Mouse (Mus musculus) liver, embryonic 14.5 days (tissue): ENCODE measurements at regions not wholly inside any gene's neighbourhood (a gene's known extent, or its start where the extent isn't known, plus 50 kb on each side); places are given as distances from the start of the nearest gene placed in this dataset.

Experiments used
- ATAC-seq: fragments of 200-750 bp; cut with Nextera tagmentation; 2 replicates; pipeline ENCODE4 v1.8.0; 2017; ENCODE audit warnings: moderate number of reproducible peaks, mild to moderate bottlenecking, moderate library complexity; ENCODE audit not compliant: insufficient read depth
- DNase-seq, 3 experiments: peaks; one replicate each; pipeline ENCODE4 v3.0.0-alpha.2; 2012 to 2013; ENCODE audit warnings: low read depth in 3 of 3, low spot score in 3 of 3
- H3K27ac ChIP-seq: fragments of 300-500 bp; sonication (generic); 2 replicates; pipeline ENCODE4 v1.5.1; 2014; ENCODE audit warnings: moderate library complexity, mild to moderate bottlenecking, control low read depth, inconsistent platforms
- H3K27me3 ChIP-seq: fragments of 300-500 bp; sonication (generic); 2 replicates; pipeline ENCODE4 v1.6.1; 2014; ENCODE audit warnings: mild to moderate bottlenecking, low read length, moderate library complexity; ENCODE audit not compliant: control insufficient read depth, insufficient read depth
- H3K36me3 ChIP-seq: fragments of 300-500 bp; sonication (generic); replicated peaks from 2 replicates; pipeline ENCODE4 v1.6.1; 2014; ENCODE audit warnings: low read depth; ENCODE audit not compliant: control insufficient read depth, insufficient read depth
- H3K4me1 ChIP-seq, 2 experiments: fragments of 200-500 bp in 1 of 2; fragments of 300-500 bp in 1 of 2; sonication (generic) in 1 of 2; replicated peaks; 2 replicates each; pipeline ENCODE4 v1.6.1; 2012 to 2014; ENCODE audit warnings: antibody characterized with exemption in 1 of 2, inconsistent platforms in 1 of 2, low read length in 1 of 2; ENCODE audit not compliant: control insufficient read depth in 2 of 2, insufficient read depth in 2 of 2
- H3K4me2 ChIP-seq: fragments of 300-500 bp; sonication (generic); 2 replicates; pipeline ENCODE4 v1.6.1; 2014; ENCODE audit warnings: low read depth, mild to moderate bottlenecking, control low read depth, moderate library complexity
- H3K4me3 ChIP-seq, 2 experiments: fragments of 200-500 bp in 1 of 2; fragments of 300-500 bp in 1 of 2; sonication (generic) in 1 of 2; 2 replicates each; pipeline ENCODE4 v1.5.1; 2012 to 2014; ENCODE audit warnings: low read depth in 2 of 2, low read length in 2 of 2, mild to moderate bottlenecking in 2 of 2, control low read depth in 1 of 2, inconsistent platforms in 1 of 2, moderate library complexity in 1 of 2; ENCODE audit not compliant: insufficient read depth in 1 of 2
- H3K9ac ChIP-seq: fragments of 300-500 bp; sonication (generic); replicated peaks from 2 replicates; pipeline ENCODE4 v1.6.1; 2014; ENCODE audit warnings: mild to moderate bottlenecking, control low read depth, moderate library complexity
- H3K9me3 ChIP-seq: fragments of 300-500 bp; sonication (generic); 2 replicates; pipeline ENCODE4 v1.6.1; 2016; ENCODE audit warnings: low read length, mixed read lengths; ENCODE audit not compliant: control insufficient read depth
- CTCF ChIP-seq: IDR thresholded peaks from 2 replicates; pipeline ENCODE4 v1.5.1; 2016; ENCODE audit warnings: antibody characterized with exemption, low read depth, control low read depth
- EP300 ChIP-seq: IDR thresholded peaks from 2 replicates; pipeline ENCODE4 v1.6.1; 2016; ENCODE audit warnings: antibody characterized with exemption, low read depth
- WGBS: fragments of 180-500 bp; shearing (Covaris S2); extraction: QIAGEN DNeasy Blood & Tissue Kit; methylation state at CpG from one replicate; pipeline ENCODE4 v1.1.7; 2014; ENCODE audit not compliant: insufficient replicate concordance; 5-methylcytosine and 5-hydroxymethylcytosine counted together

- no peaks in the 10 kb centered on the region for H3K36me3 ChIP-seq
- no peak for DNase-seq
- no peaks in the 10 kb centered on the region for H3K9me3 ChIP-seq
- H3K4me3 ChIP-seq, result no peak overlapping the region
- no peak for ATAC-seq
- no peak overlapping the region for H3K27ac ChIP-seq
- no peaks in the 10 kb centered on the region for H3K4me1 ChIP-seq
- H3K27me3 ChIP-seq, result no peaks in the 10 kb centered on the region
- no peak for TF ChIP-seq CTCF
- TF ChIP-seq EP300, result no peak
- H3K9ac ChIP-seq, result no peak overlapping the region
- H3K4me2 ChIP-seq, result no peak overlapping the region
- WGBS, result 73% methylated on average over 3 of the region's 3 CpGs
Measured at GRCm38 (mm10) chr13:63968623-63969022, 120.4 kb downstream of the Hsd17b3 start.

- Histone ChIP-seq H3K4me2 (no peak overlapping the region), H3K4me1 (no peaks in the 10 kb centered on the region)
- DNase-seq, result no peak
Measured at GRCm38 (mm10) chr13:63957098-63957497, 131.9 kb downstream of the Hsd17b3 start.

GRCm38 (mm10) chr13:63954305-63954704, 134.7 kb downstream of the Hsd17b3 start:
- no peak overlapping the region for H3K4me3 ChIP-seq
- DNase-seq (no peak), ATAC-seq (no peak)
- peaks cover 0 to 8% of the 10 kb centered on the region in 2 experiments; a peak in 1 of 4 replicates for H3K4me1 ChIP-seq
- H3K36me3 ChIP-seq, result no peaks in the 10 kb centered on the region
- no peak overlapping the region for H3K4me2 ChIP-seq
- no peaks in the 10 kb centered on the region; the same call in 1 of the 2 replicates for H3K9me3 ChIP-seq
- H3K27me3 ChIP-seq, result no peaks in the 10 kb centered on the region
- H3K27ac ChIP-seq, result no peak overlapping the region
- TF ChIP-seq EP300 (no peak), CTCF (no peak)
- 72% methylated on average over 2 of the region's 2 CpGs for WGBS
- H3K9ac ChIP-seq, result no peak overlapping the region

More at GRCm38 (mm10) chr13:63957098-63957497, 131.9 kb downstream of the Hsd17b3 start:
- TF ChIP-seq EP300 (no peak), CTCF (no peak)
- no peak overlapping the region for H3K27ac ChIP-seq
- H3K4me3 ChIP-seq, result no peak overlapping the region
- no peak overlapping the region for H3K9ac ChIP-seq
- WGBS, result 48% methylated on average over 5 of the region's 5 CpGs
- ATAC-seq, result no peak
- no peaks in the 10 kb centered on the region for H3K27me3 ChIP-seq
- no peaks in the 10 kb centered on the region for H3K36me3 ChIP-seq
- H3K9me3 ChIP-seq, result no peaks in the 10 kb centered on the region; the same call in 1 of the 2 replicates

- no peaks in the 10 kb centered on the region for H3K9me3 ChIP-seq
- H3K27ac ChIP-seq, result no peak overlapping the region
- H3K4me1 ChIP-seq, result peaks cover 0 to 8% of the 10 kb centered on the region in 2 experiments; a peak in 1 of 4 replicates
- H3K4me3 ChIP-seq, result no peak overlapping the region
- no peak for ATAC-seq
- TF ChIP-seq EP300, result no peak
- no peak for TF ChIP-seq CTCF
- no peak for DNase-seq
- WGBS, result 43% methylated on average over 9 of the region's 9 CpGs
- H3K36me3 ChIP-seq, result no peaks in the 10 kb centered on the region
- H3K4me2 ChIP-seq, result no peak overlapping the region
- H3K27me3 ChIP-seq, result no peaks in the 10 kb centered on the region
- no peak overlapping the region for H3K9ac ChIP-seq
Measured at GRCm38 (mm10) chr13:63951922-63952734, 136.9 kb downstream of the Hsd17b3 start.

- Histone ChIP-seq H3K36me3 (no peaks in the 10 kb centered on the region), H3K9ac (no peak overlapping the region), H3K4me2 (no peak overlapping the region), H3K4me1 (peaks cover 0 to 8% of the 10 kb centered on the region in 2 experiments; a peak in 1 of 4 replicates), H3K27ac (no peak overlapping the region), H3K27me3 (no peaks in the 10 kb centered on the region), H3K4me3 (no peak overlapping the region), H3K9me3 (no peaks in the 10 kb centered on the region)
- no peak for DNase-seq
- no peak for ATAC-seq
- 49% methylated on average over 8 of the region's 8 CpGs for WGBS
- TF ChIP-seq CTCF, result no peak
- no peak for TF ChIP-seq EP300
Measured at GRCm38 (mm10) chr13:63951136-63951535, 136.1 kb downstream of the Ercc6l2 start.
